Mouse (Mus musculus): Measurements from ENCODE around the gene Mgat5.

DNA sequence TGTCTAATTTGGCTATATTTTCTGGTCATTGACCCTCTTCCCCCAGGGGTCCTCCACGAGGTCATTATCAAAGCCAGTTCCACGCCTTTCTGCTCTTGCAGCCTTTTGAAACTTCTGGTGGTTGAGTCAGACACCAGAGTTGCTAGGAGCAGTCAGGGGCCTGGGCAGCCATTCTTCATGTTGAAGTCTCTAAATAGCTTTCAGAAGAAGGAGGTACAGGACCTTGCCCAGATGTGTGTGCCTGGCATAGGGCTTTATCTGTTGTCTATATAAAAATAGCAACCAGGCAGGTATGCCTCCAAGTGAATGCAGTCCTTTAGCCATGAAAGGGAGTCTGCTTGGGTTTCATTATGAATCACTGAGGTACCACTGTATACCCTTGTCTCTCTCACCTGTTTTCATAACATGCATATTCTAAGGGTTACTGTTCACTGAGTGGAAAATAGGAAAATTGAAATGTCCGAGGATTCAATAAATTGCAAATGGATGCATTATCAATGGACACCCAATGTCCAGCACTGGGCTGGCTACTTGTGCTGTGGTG, 141.9 kb downstream of the Mgat5 start:
- no peak for TF ChIP-seq CTCF (IDR thresholded peaks at IDR 0.05; ENCODE audit: borderline replicate concordance, extremely low read depth, insufficient read depth, insufficient read length)
- TF ChIP-seq POLR2A (IDR thresholded peaks at IDR 0.05; ENCODE audit: borderline replicate concordance, extremely low read depth, insufficient read depth, insufficient read length, poor library complexity, severe bottlenecking), result no peak
